Mouse (Mus musculus) neural tube, embryonic 14.5 days (tissue): ENCODE measurements at regions not wholly inside any gene's neighbourhood (a gene's known extent, or its start where the extent isn't known, plus 50 kb on each side); places are given as distances from the start of the nearest gene placed in this dataset.

Experiments
- ATAC-seq: fragments of 200-750 bp; cut with Nextera tagmentation; 2 replicates; pipeline ENCODE4 v1.8.0; 2017; ENCODE audit warnings: low read depth, mild to moderate bottlenecking, moderate TSS enrichment, moderate library complexity
- H3K27ac ChIP-seq: fragments of 300-500 bp; sonication (generic); 2 replicates; pipeline ENCODE4 v1.5.1; 2014; ENCODE audit warnings: low read depth, mild to moderate bottlenecking, control low read depth, low read length, moderate library complexity, mixed read lengths
- H3K27me3 ChIP-seq: fragments of 300-500 bp; sonication (generic); 2 replicates; pipeline ENCODE4 v1.6.1; 2014; ENCODE audit warnings: low read length; ENCODE audit not compliant: control insufficient read depth, insufficient read depth
- H3K36me3 ChIP-seq: fragments of 300-500 bp; sonication (generic); 2 replicates; pipeline ENCODE4 v1.6.1; 2014; ENCODE audit warnings: low read length, mixed read lengths; ENCODE audit not compliant: control insufficient read depth, insufficient read depth
- H3K4me1 ChIP-seq: fragments of 300-500 bp; sonication (generic); 2 replicates; pipeline ENCODE4 v1.6.1; 2014; ENCODE audit warnings: low read length; ENCODE audit not compliant: control insufficient read depth, insufficient read depth
- H3K4me2 ChIP-seq: fragments of 300-500 bp; sonication (generic); 2 replicates; pipeline ENCODE4 v1.6.1; 2014; ENCODE audit warnings: mild to moderate bottlenecking, low read depth, low read length, control low read depth
- H3K4me3 ChIP-seq: fragments of 300-500 bp; sonication (generic); 2 replicates; pipeline ENCODE4 v1.5.1; 2014; ENCODE audit warnings: low read depth, low read length, control low read depth, mixed read lengths
- H3K9ac ChIP-seq: fragments of 300-500 bp; sonication (generic); replicated peaks from 2 replicates; pipeline ENCODE4 v1.6.1; 2014; ENCODE audit warnings: low read depth, mild to moderate bottlenecking, control low read depth, low read length, mixed read lengths
- H3K9me3 ChIP-seq: fragments of 300-500 bp; sonication (generic); 2 replicates; pipeline ENCODE4 v1.6.1; 2016; ENCODE audit warnings: low read length; ENCODE audit not compliant: control insufficient read depth
- WGBS: fragments of 180-500 bp; shearing (Covaris S2); extraction: QIAGEN DNeasy Blood & Tissue Kit; methylation state at CpG from one replicate; pipeline ENCODE4 v1.1.7; 2014; 5-methylcytosine and 5-hydroxymethylcytosine counted together

GRCm38 (mm10) chr13:112037731-112038380 is 229.1 kb upstream of the Map3k1 start:
- Histone ChIP-seq H3K9ac (no peak overlapping the region), H3K4me1 (no peaks in the 10 kb centered on the region), H3K4me2 (no peak overlapping the region), H3K27ac (no peak overlapping the region), H3K4me3 (no peak overlapping the region), H3K9me3 (no peaks in the 10 kb centered on the region), H3K36me3 (no peaks in the 10 kb centered on the region), H3K27me3 (no peaks in the 10 kb centered on the region)
- no peak for ATAC-seq
- 84% methylated on average over 8 of the region's 8 CpGs for WGBS

- Histone ChIP-seq H3K27me3 (no peaks in the 10 kb centered on the region), H3K9ac (no peak overlapping the region), H3K4me1 (no peaks in the 10 kb centered on the region), H3K27ac (no peak overlapping the region), H3K36me3 (no peaks in the 10 kb centered on the region), H3K4me3 (no peak overlapping the region), H3K9me3 (no peaks in the 10 kb centered on the region), H3K4me2 (no peak overlapping the region)
- WGBS = 94% methylated on average over 9 of the region's 9 CpGs
- ATAC-seq = no peak
These were observed 229.9 kb upstream of the Map3k1 start for GRCm38 (mm10) chr13:112038556-112039304.

- ATAC-seq = no peak
- H3K4me3 ChIP-seq = no peak overlapping the region
- H3K36me3 ChIP-seq = no peaks in the 10 kb centered on the region
- no peaks in the 10 kb centered on the region for H3K9me3 ChIP-seq
- H3K27me3 ChIP-seq = no peaks in the 10 kb centered on the region
- 88% methylated on average over 7 of the region's 7 CpGs for WGBS
- no peak overlapping the region for H3K27ac ChIP-seq
- H3K4me1 ChIP-seq = no peaks in the 10 kb centered on the region
- H3K9ac ChIP-seq = no peak overlapping the region
- H3K4me2 ChIP-seq = no peak overlapping the region
These were observed 230.8 kb upstream of the Map3k1 start for GRCm38 (mm10) chr13:112039422-112040145.

GRCm38 (mm10) chr13:112043524-112044246 is 234.9 kb upstream of the Map3k1 start:
- Histone ChIP-seq H3K27ac (no peak overlapping the region), H3K4me2 (no peak overlapping the region), H3K36me3 (no peaks in the 10 kb centered on the region), H3K9ac (no peak overlapping the region), H3K4me3 (no peak overlapping the region), H3K27me3 (no peaks in the 10 kb centered on the region), H3K9me3 (no peaks in the 10 kb centered on the region), H3K4me1 (no peaks in the 10 kb centered on the region)
- no peak for ATAC-seq
- 96% methylated on average over 13 of the region's 13 CpGs for WGBS

GRCm38 (mm10) chr13:112044372-112044771 is 235.6 kb upstream of the Map3k1 start:
- no peak overlapping the region for H3K9ac ChIP-seq
- no peaks in the 10 kb centered on the region for H3K9me3 ChIP-seq
- H3K4me2 ChIP-seq = no peak overlapping the region
- H3K36me3 ChIP-seq = no peaks in the 10 kb centered on the region
- WGBS = 82% methylated on average over 5 of the region's 5 CpGs
- ATAC-seq = no peak
- no peak overlapping the region for H3K27ac ChIP-seq
- no peak overlapping the region for H3K4me3 ChIP-seq
- H3K4me1 ChIP-seq = no peaks in the 10 kb centered on the region
- H3K27me3 ChIP-seq = no peaks in the 10 kb centered on the region

- no peak overlapping the region for H3K4me2 ChIP-seq
- H3K4me1 ChIP-seq = no peaks in the 10 kb centered on the region
- H3K9ac ChIP-seq = no peak overlapping the region
- H3K4me3 ChIP-seq = no peak overlapping the region
- H3K9me3 ChIP-seq = no peaks in the 10 kb centered on the region
- H3K36me3 ChIP-seq = no peaks in the 10 kb centered on the region
- no peaks in the 10 kb centered on the region for H3K27me3 ChIP-seq
- no peak overlapping the region for H3K27ac ChIP-seq
- 93% methylated on average over 15 of the region's 15 CpGs for WGBS
- no peak for ATAC-seq
These were observed 237.7 kb upstream of the Map3k1 start for GRCm38 (mm10) chr13:112046247-112047211.

GRCm38 (mm10) chr13:112047408-112047807 is 238.6 kb upstream of the Map3k1 start:
- 53% methylated on average over 3 of the region's 3 CpGs for WGBS
- no peak overlapping the region for H3K4me3 ChIP-seq
- ATAC-seq = no peak

GRCm38 (mm10) chr13:112047874-112048273 is 239.1 kb upstream of the Map3k1 start:
- no peaks in the 10 kb centered on the region for H3K4me1 ChIP-seq
- no peak overlapping the region for H3K9ac ChIP-seq
- no peaks in the 10 kb centered on the region for H3K27me3 ChIP-seq
- H3K4me3 ChIP-seq = no peak overlapping the region
- H3K36me3 ChIP-seq = no peaks in the 10 kb centered on the region
- ATAC-seq = no peak
- no peaks in the 10 kb centered on the region for H3K9me3 ChIP-seq
- 78% methylated on average over 13 of the region's 13 CpGs for WGBS
- no peak overlapping the region for H3K4me2 ChIP-seq
- no peak overlapping the region for H3K27ac ChIP-seq

More at GRCm38 (mm10) chr13:112047408-112047807, 238.6 kb upstream of the Map3k1 start:
- H3K9me3 ChIP-seq = no peaks in the 10 kb centered on the region
- H3K4me1 ChIP-seq = no peaks in the 10 kb centered on the region
- H3K27me3 ChIP-seq = no peaks in the 10 kb centered on the region
- H3K9ac ChIP-seq = no peak overlapping the region
- H3K27ac ChIP-seq = no peak overlapping the region
- no peak overlapping the region for H3K4me2 ChIP-seq
- no peaks in the 10 kb centered on the region for H3K36me3 ChIP-seq
